Mouse (Mus musculus) kidney, embryonic 15.5 days (tissue): ENCODE data around the gene Gmpr. TPM values are rescaled to one million over a fixed set of nuclear protein-coding genes. Genes with fewer than 3 reads are reported as not detected.
A peak's percentile ranks its signal among the peaks of the same experiment; 100 is the strongest.

Experiments used
- ATAC-seq: fragments of 200-750 bp; cut with Nextera tagmentation; replicated peaks from 2 replicates; pipeline ENCODE4 v1.8.0; 2017; ENCODE audit warnings: moderate TSS enrichment; ENCODE audit not compliant: low FRiP score
- H3K27ac ChIP-seq: fragments of 300-500 bp; sonication (generic); 2 replicates; pipeline ENCODE4 v1.5.1; 2015; ENCODE audit warnings: mild to moderate bottlenecking, inconsistent platforms
- H3K27me3 ChIP-seq: fragments of 300-500 bp; sonication (generic); 2 replicates; pipeline ENCODE4 v1.6.1; 2015; ENCODE audit warnings: inconsistent platforms
- H3K36me3 ChIP-seq: fragments of 300-500 bp; sonication (generic); 2 replicates; pipeline ENCODE4 v1.6.1; 2015; ENCODE audit warnings: inconsistent platforms
- H3K4me1 ChIP-seq: fragments of 300-500 bp; sonication (generic); 2 replicates; pipeline ENCODE4 v1.6.1; 2015; ENCODE audit warnings: inconsistent platforms
- H3K4me2 ChIP-seq: fragments of 300-500 bp; sonication (generic); 2 replicates; pipeline ENCODE4 v1.6.1; 2015; ENCODE audit warnings: moderate library complexity, mild to moderate bottlenecking, inconsistent platforms
- H3K4me3 ChIP-seq: fragments of 300-500 bp; sonication (generic); replicated peaks from 2 replicates; pipeline ENCODE4 v1.5.1; 2015; ENCODE audit warnings: mild to moderate bottlenecking, inconsistent platforms
- H3K9ac ChIP-seq: fragments of 300-500 bp; sonication (generic); 2 replicates; pipeline ENCODE4 v1.6.1; 2015; ENCODE audit warnings: mild to moderate bottlenecking, inconsistent platforms
- H3K9me3 ChIP-seq: fragments of 300-500 bp; sonication (generic); replicated peaks from 2 replicates; pipeline ENCODE4 v1.6.1; 2016; ENCODE audit warnings: inconsistent platforms
- WGBS: fragments of 180-500 bp; shearing (Covaris S2); methylation state at CpG from one replicate; pipeline ENCODE4 v1.1.7; 2015; ENCODE audit warnings: mixed read lengths; 5-methylcytosine and 5-hydroxymethylcytosine counted together
- polyA plus RNA-seq: library from polyadenylated mRNA; unstranded; fragments of >200 nt; fragmentation: Nextera tagmentation; extraction: Ambion mirVana; gene quantifications from 2 replicates; pipeline ENCODE4 v1.2.1, GENCODE M21; 2015

The Gmpr gene
- polyA plus RNA-seq, 1 experiment from 2014 or later: 52.1 TPM

DNA sequence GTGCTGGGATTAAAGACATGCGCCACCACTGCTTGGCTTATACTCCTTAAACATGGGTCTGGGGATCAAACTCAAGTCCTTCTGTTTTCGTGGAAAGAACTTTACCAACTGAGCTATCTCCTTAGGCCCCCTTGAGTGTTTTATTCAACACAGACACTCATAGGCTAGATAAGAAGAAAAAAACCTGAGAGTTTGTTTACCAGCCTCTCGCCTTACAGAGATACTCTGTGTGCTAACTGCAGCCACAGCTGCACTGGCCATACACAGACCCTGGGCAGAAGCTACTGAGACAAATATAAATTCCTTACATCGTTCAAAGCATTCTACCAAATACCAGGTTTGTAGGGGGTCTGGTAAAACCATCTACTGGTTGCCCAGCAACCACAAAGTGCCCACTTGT, 51.1 kb downstream of the Gmpr start:
- H3K27me3 ChIP-seq: no peaks in the 10 kb centered on the region
- WGBS: 80% methylated on average over 4 of the region's 4 CpGs
- 0 out of 2 replicates have a peak, but pooled peaks cover 10% of the 10 kb centered on the region for H3K4me1 ChIP-seq
- no peak for ATAC-seq
- H3K9ac ChIP-seq: no peak overlapping the region
- no peak overlapping the region for H3K4me2 ChIP-seq
- H3K9me3 ChIP-seq: no peaks in the 10 kb centered on the region
- H3K36me3 ChIP-seq: no peaks in the 10 kb centered on the region; the same call in 1 of the 2 replicates
- H3K4me3 ChIP-seq: no peak overlapping the region
- H3K27ac ChIP-seq: no peak overlapping the region

GRCm38 (mm10) chr13:45559258-45559657, 52.0 kb downstream of the Gmpr start:
- Histone ChIP-seq H3K4me1 (0 out of 2 replicates have a peak, but pooled peaks cover 7% of the 10 kb centered on the region), H3K36me3 (no peaks in the 10 kb centered on the region), H3K9me3 (no peaks in the 10 kb centered on the region), H3K4me3 (no peak overlapping the region), H3K9ac (no peak overlapping the region), H3K4me2 (no peak overlapping the region), H3K27ac (no peak overlapping the region), H3K27me3 (no peaks in the 10 kb centered on the region)
- 89% methylated on average over 3 of the region's 3 CpGs for WGBS
- no peak for ATAC-seq

DNA sequence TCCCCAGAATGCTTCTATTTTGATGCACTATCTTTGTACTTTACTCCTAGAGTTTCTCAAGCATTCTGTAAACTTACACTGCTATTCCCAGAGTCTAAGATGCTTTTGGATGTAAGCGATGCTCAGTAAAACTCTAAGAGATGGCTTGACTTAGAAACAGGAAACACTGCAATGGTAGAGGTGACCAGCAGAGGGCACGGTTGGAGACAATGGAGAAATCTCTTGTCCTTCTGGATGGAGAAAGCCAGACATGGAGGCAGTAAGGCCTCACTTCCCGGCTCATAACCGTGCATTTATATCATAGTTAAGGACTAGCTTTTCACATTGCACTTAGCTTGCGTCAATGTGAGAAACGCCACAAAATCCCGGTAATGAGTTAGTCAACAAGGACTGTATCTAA, 53.3 kb downstream of the Gmpr start:
- no peak overlapping the region for H3K4me3 ChIP-seq
- H3K9ac ChIP-seq: no peak overlapping the region
- no peaks in the 10 kb centered on the region for H3K27me3 ChIP-seq
- H3K4me1 ChIP-seq: 0 out of 2 replicates have a peak, but pooled peaks cover 7% of the 10 kb centered on the region
- no peaks in the 10 kb centered on the region for H3K9me3 ChIP-seq
- ATAC-seq: no peak
- WGBS: 79% methylated on average over 7 of the region's 7 CpGs
- H3K36me3 ChIP-seq: no peaks in the 10 kb centered on the region
- H3K27ac ChIP-seq: no peak overlapping the region
- no peak overlapping the region for H3K4me2 ChIP-seq

- H3K4me3 ChIP-seq: no peak overlapping the region
- H3K27ac ChIP-seq: no peak overlapping the region
- H3K9ac ChIP-seq: no peak overlapping the region
- no peak overlapping the region for H3K4me2 ChIP-seq
- H3K9me3 ChIP-seq: no peaks in the 10 kb centered on the region
- ATAC-seq: no peak
- 0 out of 2 replicates have a peak, but pooled peaks cover 7% of the 10 kb centered on the region for H3K4me1 ChIP-seq
- 67% methylated on average over 9 of the region's 9 CpGs for WGBS
- no peaks in the 10 kb centered on the region for H3K27me3 ChIP-seq
- H3K36me3 ChIP-seq: peaks cover 6% of the 10 kb centered on the region
Observed at GRCm38 (mm10) chr13:45562011-45562410, 54.8 kb downstream of the Gmpr start.

DNA sequence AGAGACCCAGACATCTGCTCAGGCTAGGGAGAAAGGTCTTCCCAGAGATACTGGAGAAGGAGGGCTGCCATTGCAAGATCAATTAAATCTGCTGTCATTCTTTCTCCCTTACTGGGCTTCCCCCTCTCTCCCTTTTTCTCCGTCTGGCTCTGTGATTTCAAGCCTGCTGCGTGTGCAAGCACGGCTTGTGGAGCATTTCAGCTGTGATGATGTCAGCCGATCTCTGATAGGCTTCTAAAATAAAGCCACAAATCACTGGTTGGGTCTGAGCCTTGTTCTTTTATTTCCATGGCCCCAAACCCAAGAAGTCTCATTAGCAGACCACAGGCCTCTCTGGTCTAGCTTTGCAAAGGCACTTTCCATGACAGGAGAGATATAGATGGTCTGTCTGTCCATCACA, 57.7 kb downstream of the Gmpr start:
- Histone ChIP-seq H3K4me1 (0 out of 2 replicates have a peak, but pooled peaks cover 7% of the 10 kb centered on the region), H3K9ac (no peak overlapping the region), H3K27ac (no peak overlapping the region), H3K4me3 (no peak overlapping the region), H3K9me3 (no peaks in the 10 kb centered on the region), H3K4me2 (no peak overlapping the region), H3K36me3 (peaks cover 17% of the 10 kb centered on the region), H3K27me3 (no peaks in the 10 kb centered on the region)
- WGBS: 50% methylated on average over 4 of the region's 4 CpGs
- no peak for ATAC-seq

GRCm38 (mm10) chr13:45569932-45570331, 62.7 kb downstream of the Gmpr start:
- Histone ChIP-seq H3K4me2 (no peak overlapping the region), H3K27me3 (no peaks in the 10 kb centered on the region), H3K36me3 (peaks cover 17% of the 10 kb centered on the region), H3K4me3 (no peak overlapping the region), H3K27ac (no peak overlapping the region), H3K9me3 (no peaks in the 10 kb centered on the region), H3K9ac (no peak overlapping the region), H3K4me1 (peaks cover 12% of the 10 kb centered on the region)
- ATAC-seq: no peak
- 69% methylated on average over 7 of the region's 7 CpGs for WGBS

DNA sequence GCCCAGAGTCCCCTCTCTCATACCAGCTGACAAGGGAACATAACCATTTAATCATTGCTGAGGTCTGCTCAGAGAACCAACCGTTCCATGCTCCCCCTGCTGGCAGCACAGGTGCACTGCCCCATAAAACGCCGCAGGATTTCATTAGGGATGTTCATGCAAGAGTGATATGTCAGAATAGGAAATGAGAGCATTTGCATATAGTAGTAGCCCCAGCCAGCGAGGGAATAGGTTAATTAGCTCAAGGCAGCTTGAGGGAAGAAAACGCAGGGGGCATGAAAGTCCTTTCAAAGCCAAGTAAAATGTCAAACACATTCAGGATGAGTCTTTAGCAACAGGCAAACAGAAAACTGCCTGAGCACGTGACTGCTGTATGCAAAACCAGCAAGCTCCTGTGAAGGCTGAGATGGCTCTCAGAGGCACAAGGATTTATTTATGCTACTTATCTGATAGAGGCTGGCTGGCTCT, 64.6 kb downstream of the Gmpr start:
- 0 out of 2 replicates have a peak overlapping the region, but pooled peaks have one; percentile 28 for H3K4me2 ChIP-seq
- WGBS: 2% methylated on average over 6 of the region's 6 CpGs
- no peaks in the 10 kb centered on the region for H3K9me3 ChIP-seq
- no peak overlapping the region for H3K9ac ChIP-seq
- H3K4me3 ChIP-seq: no peak overlapping the region
- peaks cover 29% of the 10 kb centered on the region for H3K4me1 ChIP-seq
- no peak overlapping the region for H3K27ac ChIP-seq
- no peaks in the 10 kb centered on the region for H3K27me3 ChIP-seq
- ATAC-seq: 0 out of 2 replicates have a peak, but pooled peaks have one; percentile 26
- peaks cover 13% of the 10 kb centered on the region for H3K36me3 ChIP-seq

- whole genome bisulfite sequencing: 37% methylated on average over 4 of the region's 4 CpGs
- H3K36me3 ChIP-seq: peaks cover 4% of the 10 kb centered on the region; the same call in 1 of the 2 replicates
- no peak overlapping the region for H3K4me2 ChIP-seq
- H3K4me3 ChIP-seq: no peak overlapping the region
- peaks cover 37% of the 10 kb centered on the region for H3K4me1 ChIP-seq
- no peak overlapping the region for H3K27ac ChIP-seq
- no peak for ATAC-seq
- H3K9ac ChIP-seq: no peak overlapping the region
- H3K27me3 ChIP-seq: no peaks in the 10 kb centered on the region
- no peaks in the 10 kb centered on the region for H3K9me3 ChIP-seq
Observed at GRCm38 (mm10) chr13:45572768-45573167, 65.5 kb downstream of the Gmpr start.

DNA sequence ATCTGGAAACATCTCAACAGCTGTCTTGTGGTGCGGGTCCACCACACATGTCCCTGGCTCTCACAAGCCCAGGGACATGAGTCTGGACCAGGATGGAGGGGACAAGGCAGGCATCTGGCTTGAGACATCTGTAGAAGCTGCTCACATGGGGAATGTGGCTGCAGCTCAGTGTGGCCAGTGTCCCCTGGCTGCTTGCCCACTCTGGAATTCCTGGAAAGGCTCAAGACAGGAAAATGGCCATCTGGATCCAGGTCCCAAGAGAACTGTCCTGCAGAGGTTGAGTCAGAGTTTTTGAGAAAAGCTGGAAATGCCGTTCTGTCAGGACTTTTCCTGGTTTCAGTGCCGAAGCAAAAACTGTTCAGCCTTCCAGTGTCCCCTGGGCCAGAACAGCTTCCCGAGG, 68.9 kb downstream of the Gmpr start:
- H3K9me3 ChIP-seq: no peaks in the 10 kb centered on the region
- peak overlapping the region; percentile 91 for H3K27ac ChIP-seq
- no peak overlapping the region for H3K9ac ChIP-seq
- H3K27me3 ChIP-seq: no peaks in the 10 kb centered on the region
- peak; percentile 46 for ATAC-seq
- 56% methylated on average over 4 of the region's 4 CpGs for WGBS
- peaks cover 52% of the 10 kb centered on the region for H3K4me1 ChIP-seq
- no peaks in the 10 kb centered on the region for H3K36me3 ChIP-seq
- no peak overlapping the region for H3K4me2 ChIP-seq
- no peak overlapping the region for H3K4me3 ChIP-seq

DNA sequence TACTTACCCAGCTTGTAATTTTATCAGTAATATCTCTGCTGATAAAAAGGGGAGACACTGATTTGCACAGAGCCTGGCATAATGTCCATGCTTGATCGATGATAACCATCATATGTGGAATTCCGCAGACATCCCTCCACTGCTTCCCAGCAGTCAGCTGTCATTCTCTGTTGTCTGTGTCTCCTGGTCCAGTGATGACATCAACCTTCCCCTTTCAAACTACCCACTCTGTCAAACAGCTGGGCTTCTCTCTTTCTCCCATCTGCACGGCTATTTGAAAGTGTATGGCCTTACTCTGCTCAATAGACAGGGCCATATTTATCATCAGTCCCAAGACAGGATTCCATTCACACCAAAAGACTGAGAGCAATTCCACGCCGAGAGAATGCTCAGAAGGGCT, 70.1 kb downstream of the Gmpr start:
- no peak overlapping the region for H3K4me3 ChIP-seq
- H3K9me3 ChIP-seq: no peaks in the 10 kb centered on the region
- WGBS: 62% methylated on average over 5 of the region's 5 CpGs
- no peaks in the 10 kb centered on the region for H3K27me3 ChIP-seq
- H3K27ac ChIP-seq: peak overlapping the region; percentile 62
- peaks cover 48% of the 10 kb centered on the region for H3K4me1 ChIP-seq
- no peak overlapping the region for H3K9ac ChIP-seq
- no peak overlapping the region for H3K4me2 ChIP-seq
- no peak for ATAC-seq
- H3K36me3 ChIP-seq: no peaks in the 10 kb centered on the region

DNA sequence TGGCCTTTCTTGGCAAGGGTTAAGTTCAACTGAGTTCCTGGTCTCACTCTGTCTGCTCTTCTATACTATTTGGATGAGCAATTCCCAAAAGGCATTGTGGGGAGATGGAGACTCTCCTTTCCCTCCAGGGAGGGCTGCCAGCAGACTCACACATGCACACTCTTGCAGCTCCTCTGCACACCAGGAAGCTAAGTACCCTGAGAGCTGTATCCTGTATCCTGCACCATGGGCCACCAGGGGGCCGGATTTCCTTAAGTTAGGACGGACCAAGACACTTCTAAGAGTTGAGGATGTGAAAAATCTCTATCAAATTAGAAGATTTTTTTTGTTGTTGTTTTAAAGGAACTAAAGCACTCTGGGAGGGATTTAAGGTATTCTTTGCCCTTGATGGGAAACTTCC, 70.5 kb downstream of the Gmpr start:
- Histone ChIP-seq H3K27me3 (no peaks in the 10 kb centered on the region), H3K4me3 (no peak overlapping the region), H3K4me1 (peaks cover 45% of the 10 kb centered on the region), H3K9me3 (no peaks in the 10 kb centered on the region), H3K36me3 (no peaks in the 10 kb centered on the region), H3K4me2 (no peak overlapping the region), H3K27ac (peak overlapping the region; percentile 62), H3K9ac (no peak overlapping the region)
- ATAC-seq: no peak
- 36% methylated on average over 2 of the region's 2 CpGs for WGBS

- Histone ChIP-seq H3K27me3 (no peaks in the 10 kb centered on the region), H3K4me3 (no peak overlapping the region), H3K9me3 (no peaks in the 10 kb centered on the region), H3K27ac (no peak overlapping the region), H3K4me1 (peaks cover 42% of the 10 kb centered on the region), H3K9ac (no peak overlapping the region), H3K4me2 (no peak overlapping the region), H3K36me3 (no peaks in the 10 kb centered on the region)
- WGBS: 73% methylated on average over 3 of the region's 3 CpGs
- no peak for ATAC-seq
Observed at GRCm38 (mm10) chr13:45579751-45580150, 72.5 kb downstream of the Gmpr start.

DNA sequence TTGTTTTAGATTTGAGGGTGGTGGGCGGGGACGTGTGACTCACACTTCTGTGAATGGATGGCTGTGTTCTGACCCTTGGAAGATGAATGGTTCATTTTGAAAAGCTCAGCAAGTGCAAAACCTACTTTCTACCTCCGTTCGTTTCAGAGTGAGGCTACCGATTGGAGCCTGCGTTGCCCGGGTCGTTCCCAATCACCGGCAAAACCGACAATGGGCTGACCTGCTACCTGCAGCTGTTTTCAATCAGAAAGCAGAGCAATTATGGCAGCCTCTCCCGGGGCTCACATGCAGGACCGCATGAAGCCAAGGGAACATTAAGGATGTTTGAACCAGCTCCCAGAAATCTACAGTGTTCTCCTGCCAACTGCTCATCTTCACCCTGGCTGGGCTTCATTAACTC, 75.0 kb downstream of the Gmpr start:
- no peak for ATAC-seq
- Histone ChIP-seq H3K27ac (no peak overlapping the region), H3K4me2 (no peak overlapping the region), H3K4me1 (peaks cover 20% of the 10 kb centered on the region), H3K4me3 (no peak overlapping the region), H3K9me3 (no peaks in the 10 kb centered on the region), H3K27me3 (no peaks in the 10 kb centered on the region), H3K9ac (no peak overlapping the region), H3K36me3 (no peaks in the 10 kb centered on the region)
- WGBS: 48% methylated on average over 12 of the region's 12 CpGs
